Mouse (Mus musculus) cerebellum, adult 2 months (tissue): ENCODE data around the gene Erc1. TPM values are rescaled to one million over a fixed set of nuclear protein-coding genes. Genes with fewer than 3 reads are reported as not detected.
"Not testable (repeated sequence)": the region's sequence is repeated elsewhere in the genome, so short reads cannot be mapped to it uniquely, and the experiment has no call there.

Experiments
- DNase-seq, 2 experiments: peaks; one replicate each; pipeline ENCODE4 v3.0.0; 2021
- H3K27ac ChIP-seq: fragments of 200-500 bp; 2 replicates; pipeline ENCODE4 v1.5.1; 2012; ENCODE audit warnings: low read length, control low read depth, inconsistent platforms; ENCODE audit not compliant: insufficient read depth
- H3K27me3 ChIP-seq: fragments of 200-500 bp; 2 replicates; pipeline ENCODE4 v1.6.1; 2012; ENCODE audit warnings: inconsistent platforms, mild to moderate bottlenecking, low read length, moderate library complexity; ENCODE audit not compliant: control insufficient read depth, insufficient read depth
- H3K4me1 ChIP-seq: fragments of 200-500 bp; 2 replicates; pipeline ENCODE4 v1.6.1; 2011; ENCODE audit warnings: low read length; ENCODE audit not compliant: control insufficient read depth, insufficient read depth
- H3K4me3 ChIP-seq: fragments of 200-500 bp; replicated peaks from 2 replicates; pipeline ENCODE3; 2011; ENCODE audit warnings: mild to moderate bottlenecking, low read depth, low read length, control low read depth; ENCODE audit not compliant: insufficient read depth
- CTCF ChIP-seq: fragments of 200-500 bp; IDR thresholded peaks from 2 replicates; pipeline ENCODE4 v1.5.1; 2011; ENCODE audit warnings: low read depth, mild to moderate bottlenecking, control low read depth, low read length, moderate library complexity, borderline replicate concordance; ENCODE audit not compliant: insufficient read depth
- POLR2A ChIP-seq: fragments of 200-500 bp; IDR thresholded peaks from 2 replicates; pipeline ENCODE4 v1.6.1; 2011; ENCODE audit warnings: low read length, control low read depth, borderline replicate concordance; ENCODE audit not compliant: insufficient read depth
- WGBS: fragments of 180-500 bp; shearing (Covaris S2); methylation state at CpG from one replicate; pipeline ENCODE4 v1.1.7; 2018; 5-methylcytosine and 5-hydroxymethylcytosine counted together
- polyA plus RNA-seq: library from polyadenylated mRNA; depleted of rRNA; stranded (reverse); fragments of >200 nt; gene quantifications from 2 replicates; pipeline ENCODE4 v1.2.3, GENCODE M21; 2012

Gene Erc1
- polyA plus RNA-seq, 1 experiment = 44.3 TPM

DNA sequence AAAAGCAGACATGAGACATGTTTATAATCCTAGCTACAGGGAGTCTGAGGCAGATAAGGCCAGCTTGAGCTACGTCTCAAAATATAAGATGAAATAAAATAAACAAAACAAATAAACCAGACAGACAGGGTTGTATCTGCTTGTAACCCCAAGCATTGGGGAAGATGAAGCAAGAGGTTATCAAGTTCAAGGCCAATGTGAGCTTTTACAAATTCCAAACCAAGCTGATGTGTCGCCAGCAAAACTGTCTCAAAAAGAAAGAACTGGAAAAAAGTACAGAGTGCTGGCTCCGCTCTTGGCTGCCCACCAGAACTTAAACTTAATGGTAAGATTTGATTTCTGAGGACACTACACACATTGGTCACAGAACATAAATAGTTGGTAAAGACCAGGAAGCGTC, 21.3 kb downstream of the Erc1 start:
- H3K4me3 ChIP-seq = no peak overlapping the region
- peaks cover 17% of the 10 kb centered on the region for H3K4me1 ChIP-seq
- H3K27ac ChIP-seq = no peak overlapping the region
- no peak for TF ChIP-seq POLR2A
- DNase-seq = no peak
- no peaks in the 10 kb centered on the region for H3K27me3 ChIP-seq
- WGBS = 73% methylated on average over 4 of the region's 4 CpGs

- H3K27ac ChIP-seq = no peak overlapping the region
- no peak for TF ChIP-seq POLR2A
- TF ChIP-seq CTCF = no peak
- H3K4me3 ChIP-seq = no peak overlapping the region
- 16% methylated on average over 1 of the region's 1 CpGs for WGBS
- DNase-seq = no peak
- no peaks in the 10 kb centered on the region for H3K27me3 ChIP-seq
- H3K4me1 ChIP-seq = peaks cover 10% of the 10 kb centered on the region
Observed at GRCm38 (mm10) chr6:119822216-119822615, 25.8 kb downstream of the Erc1 start.

DNA sequence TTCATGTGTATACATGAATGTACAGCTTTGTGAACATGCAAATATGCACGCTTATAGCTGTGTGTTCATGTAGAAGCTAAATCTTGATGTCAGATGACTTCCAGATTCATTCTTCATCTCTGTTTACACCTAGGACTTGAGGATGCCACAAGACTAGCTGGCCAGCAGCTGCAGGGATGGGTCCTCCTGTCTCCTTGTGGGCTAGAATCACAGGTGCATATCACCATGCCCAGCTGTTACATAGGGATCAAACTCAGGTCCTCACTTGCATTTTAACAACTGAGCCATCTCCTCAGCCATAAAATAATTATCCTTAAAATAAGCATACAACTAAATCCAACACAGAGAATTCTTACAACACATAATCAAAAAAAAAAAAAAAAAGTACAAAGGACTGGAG, 26.8 kb downstream of the Erc1 start:
- TF ChIP-seq POLR2A = no peak
- TF ChIP-seq CTCF = no peak
- peaks cover 10% of the 10 kb centered on the region for H3K4me1 ChIP-seq
- H3K4me3 ChIP-seq = no peak overlapping the region
- 69% methylated on average over 1 of the region's 1 CpGs for WGBS
- no peaks in the 10 kb centered on the region for H3K27me3 ChIP-seq
- no peak for DNase-seq
- H3K27ac ChIP-seq = no peak overlapping the region; the same call in 1 of the 2 replicates

DNA sequence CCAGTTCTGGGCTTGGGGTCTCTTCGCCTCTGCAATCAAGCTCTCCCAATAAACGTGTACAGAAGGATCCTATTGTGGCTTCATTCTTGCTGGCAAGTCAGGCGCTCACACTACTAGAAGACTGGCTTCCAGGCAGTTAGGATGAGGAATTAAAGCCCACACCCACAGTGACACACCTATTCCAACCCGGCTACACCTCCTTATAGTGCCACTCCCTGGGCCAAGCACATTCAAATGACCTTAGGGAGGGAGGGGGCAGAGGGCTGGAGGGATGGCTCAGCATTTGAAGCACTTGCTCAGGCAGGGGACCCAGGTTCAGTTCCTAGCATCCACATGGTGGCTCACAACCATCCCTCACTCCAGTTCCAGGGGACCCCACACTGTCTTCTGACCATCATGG, 29.4 kb downstream of the Erc1 start:
- 89% methylated on average over 4 of the region's 4 CpGs for WGBS
- Histone ChIP-seq H3K4me3 (no peak overlapping the region), H3K27ac (no peak overlapping the region), H3K4me1 (peaks cover 3% of the 10 kb centered on the region; the same call in 1 of the 2 replicates), H3K27me3 (no peaks in the 10 kb centered on the region)
- TF ChIP-seq CTCF (no peak), POLR2A (no peak)
- no peak for DNase-seq

DNA sequence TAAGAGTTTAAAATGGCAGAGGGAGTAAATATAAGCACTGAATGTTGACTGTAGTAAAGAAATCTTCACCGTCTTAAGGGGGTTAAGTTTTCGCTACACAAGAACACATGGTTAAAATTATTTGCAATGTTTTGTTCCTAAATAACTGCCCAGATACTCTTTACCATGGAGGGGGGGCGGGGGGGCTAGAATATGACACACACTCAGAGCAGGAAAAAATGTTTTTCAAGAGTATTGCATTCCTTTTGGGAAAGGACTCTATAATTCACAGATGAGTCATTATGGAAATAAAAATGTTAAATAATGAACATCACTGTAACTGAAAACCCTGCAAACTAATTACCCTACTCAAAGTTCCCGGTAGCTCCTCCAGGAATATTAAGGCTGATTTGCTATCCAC, 32.5 kb downstream of the Erc1 start:
- no peak overlapping the region for H3K4me3 ChIP-seq
- peaks cover under 1% of the 10 kb centered on the region; the same call in 1 of the 2 replicates for H3K4me1 ChIP-seq
- no peaks in the 10 kb centered on the region for H3K27me3 ChIP-seq
- no peak overlapping the region for H3K27ac ChIP-seq
- 74% methylated on average over 4 of the region's 4 CpGs for WGBS
- no peak for DNase-seq
- no peak for TF ChIP-seq CTCF
- no peak for TF ChIP-seq POLR2A

DNA sequence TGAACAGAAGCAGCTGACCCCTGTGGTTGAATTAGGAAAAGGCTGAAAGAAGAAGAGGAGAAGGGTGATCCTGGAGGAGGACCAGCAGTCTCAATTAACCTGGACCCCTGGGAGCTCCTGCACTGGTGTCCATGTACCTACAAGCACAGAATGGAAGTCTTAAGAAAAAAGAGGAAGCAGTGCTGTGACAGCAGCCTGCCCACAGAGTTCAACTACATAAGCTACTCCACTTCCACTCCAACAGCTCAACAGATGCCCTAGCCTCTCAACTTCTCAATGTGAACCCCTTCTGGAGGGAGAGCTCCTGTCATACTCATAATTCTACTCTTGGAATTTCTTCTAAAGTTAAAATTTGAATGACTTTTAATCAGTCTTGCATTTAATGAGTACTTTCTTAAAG, 34.9 kb downstream of the Erc1 start:
- not testable (repeated sequence) for H3K4me3 ChIP-seq, H3K4me1 ChIP-seq, H3K27ac ChIP-seq, DNase-seq, H3K27me3 ChIP-seq

- no peak overlapping the region for H3K4me3 ChIP-seq
- peak; percentile 51 to 88 for DNase-seq
- TF ChIP-seq CTCF (no peak), POLR2A (no peak)
- peak overlapping the region; percentile 76 for H3K27ac ChIP-seq
- peaks cover 13% of the 10 kb centered on the region; the same call in 1 of the 2 replicates for H3K4me1 ChIP-seq
- no peaks in the 10 kb centered on the region for H3K27me3 ChIP-seq
- WGBS = 7% methylated on average over 2 of the region's 2 CpGs
Observed at GRCm38 (mm10) chr6:119808726-119809505, 39.1 kb downstream of the Erc1 start.

DNA sequence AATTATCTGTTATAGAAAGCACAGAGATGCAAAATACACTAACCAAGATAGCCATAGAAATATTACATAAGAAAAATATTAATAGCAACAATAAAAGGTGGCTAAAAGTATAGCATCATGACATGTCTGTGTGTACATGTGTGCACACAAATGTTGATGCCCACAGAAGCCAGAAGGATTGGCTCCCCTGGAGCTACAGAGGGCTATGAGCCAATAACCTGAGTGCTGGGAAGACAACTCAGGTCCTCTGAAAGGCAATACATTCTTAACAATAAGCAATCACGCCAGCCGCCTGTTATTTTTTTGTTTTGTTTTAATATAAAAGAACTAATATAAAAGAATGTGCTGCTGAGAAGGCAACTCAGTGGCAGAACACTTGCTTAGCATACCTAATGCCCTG, 44.7 kb downstream of the Erc1 start:
- TF ChIP-seq POLR2A (no peak), CTCF (no peak)
- no peak overlapping the region for H3K4me3 ChIP-seq
- WGBS = 23% methylated on average over 2 of the region's 2 CpGs
- peak; percentile 53 to 60 for DNase-seq
- H3K27ac ChIP-seq = no peak overlapping the region; the same call in 1 of the 2 replicates
- H3K27me3 ChIP-seq = no peaks in the 10 kb centered on the region
- peaks cover 16% of the 10 kb centered on the region for H3K4me1 ChIP-seq
